Mouse (Mus musculus) MEL (cell line): ENCODE measurements around the gene Btn1a1.

Experiments used
- CTCF ChIP-seq, 3 experiments: IDR thresholded peaks in 2 of 3; conservative IDR thresholded peaks in 1 of 3; 2 replicates each; pipeline ENCODE4 v1.5.1; 2011 to 2012; ENCODE audit warnings: low read length in 3 of 3, low read depth in 2 of 3, mild to moderate bottlenecking in 2 of 3, improper control_type of control experiment in 1 of 3, inconsistent platforms in 1 of 3, mixed read lengths in 1 of 3, moderate library complexity in 1 of 3; ENCODE audit not compliant: control insufficient read depth in 1 of 3, insufficient read depth in 1 of 3, poor library complexity in 1 of 3, severe bottlenecking in 1 of 3
- GATA1 ChIP-seq: IDR thresholded peaks from 2 replicates; pipeline ENCODE4 v1.6.1; 2011; ENCODE audit warnings: low read depth, low read length, improper control_type of control experiment
- HCFC1 ChIP-seq: IDR thresholded peaks from 2 replicates; pipeline ENCODE4 v1.6.1; 2012; ENCODE audit warnings: low read depth, mild to moderate bottlenecking, inconsistent platforms, low read length, improper control_type of control experiment, moderate library complexity
- JUND ChIP-seq: IDR thresholded peaks from 2 replicates; pipeline ENCODE4 v1.6.1; 2011; ENCODE audit warnings: low read depth, mild to moderate bottlenecking, improper control_type of control experiment, low read length
- MAFK ChIP-seq: IDR thresholded peaks from 2 replicates; pipeline ENCODE4 v1.6.1; 2011; ENCODE audit warnings: low read depth, mild to moderate bottlenecking, low read length, improper control_type of control experiment, borderline replicate concordance
- POLR2A ChIP-seq, 2 experiments: IDR thresholded peaks; 2 replicates each; pipeline ENCODE4 v1.6.1; 2011 to 2012; ENCODE audit warnings: low read length in 2 of 2, mild to moderate bottlenecking in 2 of 2, control low read depth in 1 of 2, improper control_type of control experiment in 1 of 2, low read depth in 1 of 2, moderate library complexity in 1 of 2; ENCODE audit not compliant: control insufficient read depth in 1 of 2, insufficient read depth in 1 of 2, poor library complexity in 1 of 2
- POLR2AphosphoS2 ChIP-seq: IDR thresholded peaks from 2 replicates; pipeline ENCODE4 v1.6.1; 2011; ENCODE audit warnings: low read length, improper control_type of control experiment
- TAL1 ChIP-seq: IDR thresholded peaks from 2 replicates; pipeline ENCODE4 v1.6.1; 2012; ENCODE audit warnings: mild to moderate bottlenecking, inconsistent platforms, low read length, moderate library complexity, mixed read lengths
- TCF12 ChIP-seq: IDR thresholded peaks from 2 replicates; pipeline ENCODE4 v1.6.1; 2014; ENCODE audit warnings: low read depth, mild to moderate bottlenecking, inconsistent platforms, low read length, improper control_type of control experiment, moderate library complexity

- TF ChIP-seq GATA1 (no peak), CTCF (IDR thresholded peaks at IDR 0.05 in 2 of 3, conservative IDR thresholded peaks at IDR 0.05 in 1 of 3; ENCODE audit: control insufficient read depth in 1 of 3, insufficient read depth in 1 of 3, low read depth in 2 of 3, low read length in 3 of 3, poor library complexity in 1 of 3, severe bottlenecking in 1 of 3) (no peak), TAL1 (no peak), HCFC1 (no peak), POLR2A (IDR thresholded peaks at IDR 0.05; ENCODE audit: control insufficient read depth in 1 of 2, insufficient read depth in 1 of 2, low read depth in 1 of 2, low read length in 2 of 2, poor library complexity in 1 of 2) (no peak), MAFK (no peak), TCF12 (no peak), POLR2AphosphoS2 (no peak), JUND (no peak)
Measured at GRCm38 (mm10) chr13:23485271-23485670, 19.6 kb upstream of the Btn1a1 start.
